Mouse (Mus musculus): ENCODE results near the gene Vstm5.

DNA sequence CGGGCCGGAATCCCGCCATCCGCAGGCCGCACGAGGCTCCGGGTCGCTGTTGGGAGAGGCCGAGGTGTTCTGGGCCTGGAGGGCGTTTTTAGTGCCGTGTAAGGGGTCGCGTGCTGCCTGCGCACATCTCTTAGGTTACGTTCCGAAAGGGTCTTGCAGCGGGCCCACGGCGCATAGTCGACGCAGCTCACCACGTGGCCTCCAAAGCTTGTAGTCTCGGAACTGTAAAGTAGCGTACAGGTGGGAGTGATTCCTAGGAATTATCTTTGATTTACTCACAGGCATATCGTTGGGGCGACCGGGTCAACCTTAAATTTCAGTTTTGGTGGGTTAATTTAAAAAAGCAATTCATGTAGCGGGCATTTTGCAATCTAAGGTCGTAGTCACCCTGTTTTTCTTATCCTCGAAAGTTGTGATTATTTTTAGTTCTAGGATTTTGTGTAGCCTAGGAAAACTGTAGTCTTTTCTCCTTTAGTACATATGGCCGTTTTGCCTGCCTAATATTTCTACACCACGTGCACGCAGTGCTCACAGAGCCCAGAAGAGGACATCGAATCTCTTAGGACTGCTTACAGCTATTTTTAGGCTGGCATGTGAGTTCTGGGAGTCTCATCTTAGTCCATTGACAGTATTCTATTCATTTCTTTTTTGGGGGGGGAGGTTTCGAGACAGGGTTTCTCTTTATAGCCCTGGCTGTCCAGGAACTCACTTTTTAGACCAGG, 67.7 kb downstream of the Vstm5 start, which contains the start of gene 4931406C07Rik:
- TF ChIP-seq CTCF (IDR thresholded peaks at IDR 0.05; ENCODE audit: extremely low read depth, insufficient read depth, low read length) (no peak), POLR2A (IDR thresholded peaks at IDR 0.05; ENCODE audit: extremely low read depth, insufficient read depth, low read length) (no peak)
